Comparison of ENCODE assay signal across 11 mouse cellular contexts in genomic region chr5:27035891-27036290, GRCm38 (mm10).
A peak's percentile ranks its signal among the peaks of the same experiment; 100 is the strongest.
DNase-seq lines count a peak whose midpoint lies in the region; ATAC-seq lines count a peak whose summit lies in the region.
"Had no signal": no experiment of that assay in that cellular context is flagged by ENCODE, and none has a peak within 500 bp of the region (broad histone marks: within the 10 kb centered on the region; RNA-seq: fewer than 3 reads in every experiment).

No protein-coding gene starts in this region.

- H3K9ac ChIP-seq in midbrain, embryonic 15.5 days: no peak overlapping the region
- H3K9ac ChIP-seq in liver, embryonic 11.5 days (ENCODE audit: low read depth, low read length): no peak overlapping the region
- H3K9ac ChIP-seq in liver, embryonic 12.5 days: no peak overlapping the region
- H3K9ac ChIP-seq: embryonic facial prominence, embryonic 15.5 days; liver, embryonic 15.5 days had no signal

- no peaks in the 10 kb centered on the region for H3K4me1 ChIP-seq in midbrain, embryonic 10.5 days
- H3K4me1 ChIP-seq in midbrain, embryonic 15.5 days: no peaks in the 10 kb centered on the region
- H3K4me1 ChIP-seq in liver, embryonic 11.5 days (replicated peaks; ENCODE audit: control insufficient read depth, insufficient read depth, low read length): no peaks in the 10 kb centered on the region
- H3K4me1 ChIP-seq in liver, embryonic 12.5 days: no peaks in the 10 kb centered on the region
- H3K4me1 ChIP-seq: embryonic facial prominence, embryonic 15.5 days; liver, embryonic 15.5 days had no signal

- 32% methylated on average over 2 of the region's 2 CpGs for WGBS in midbrain, embryonic 10.5 days
- WGBS in midbrain, embryonic 15.5 days: 28% methylated on average over 2 of the region's 2 CpGs
- 29% methylated on average over 2 of the region's 2 CpGs for WGBS in liver, embryonic 11.5 days
- 19% methylated on average over 2 of the region's 2 CpGs for WGBS in liver, embryonic 12.5 days (ENCODE audit: insufficient replicate concordance)

- no peaks in the 10 kb centered on the region for H3K27me3 ChIP-seq in midbrain, embryonic 10.5 days (ENCODE audit: low read depth, poor library complexity, severe bottlenecking)
- no peaks in the 10 kb centered on the region for H3K27me3 ChIP-seq in midbrain, embryonic 15.5 days (replicated peaks)
- H3K27me3 ChIP-seq in liver, embryonic 11.5 days (replicated peaks; ENCODE audit: control insufficient read depth, insufficient read depth, low read length): no peaks in the 10 kb centered on the region
- H3K27me3 ChIP-seq in liver, embryonic 12.5 days (replicated peaks): no peaks in the 10 kb centered on the region
- H3K27me3 ChIP-seq: embryonic facial prominence, embryonic 15.5 days; liver, embryonic 15.5 days had no signal

- no peak overlapping the region for H3K27ac ChIP-seq in midbrain, embryonic 10.5 days (replicated peaks)
- H3K27ac ChIP-seq in midbrain, embryonic 15.5 days: no peak overlapping the region
- no peak overlapping the region for H3K27ac ChIP-seq in liver, embryonic 11.5 days (ENCODE audit: low read depth, low read length)
- no peak overlapping the region for H3K27ac ChIP-seq in liver, embryonic 12.5 days
- H3K27ac ChIP-seq: embryonic facial prominence, embryonic 15.5 days; liver, embryonic 15.5 days had no signal

- peak; percentile 19 for DNase-seq in midbrain, embryonic 10.5 days (ENCODE audit: low spot score)
- DNase-seq in cerebellum, adult 8-10 months: peak; percentile 89
- peak; percentile 68 to 71 for DNase-seq in right cerebral cortex, adult 2 months (ENCODE audit: low spot score in 2 of 2)
- DNase-seq in spleen, postnatal 4 days (ENCODE audit: low spot score in 2 of 2): no peak
- DNase-seq in liver, embryonic 11.5 days (ENCODE audit: low spot score): no peak
- DNase-seq: kidney, adult 11 months had no signal

- no peak overlapping the region for H3K4me3 ChIP-seq in midbrain, embryonic 10.5 days
- no peak overlapping the region for H3K4me3 ChIP-seq in midbrain, embryonic 15.5 days
- H3K4me3 ChIP-seq in liver, embryonic 11.5 days (ENCODE audit: low read depth, low read length): no peak overlapping the region
- H3K4me3 ChIP-seq in liver, embryonic 12.5 days: no peak overlapping the region
- H3K4me3 ChIP-seq: embryonic facial prominence, embryonic 15.5 days; liver, embryonic 15.5 days had no signal

- H3K4me2 ChIP-seq in midbrain, embryonic 15.5 days: no peak overlapping the region
- H3K4me2 ChIP-seq in liver, embryonic 11.5 days: no peak overlapping the region
- H3K4me2 ChIP-seq in liver, embryonic 12.5 days: no peak overlapping the region
- H3K4me2 ChIP-seq: embryonic facial prominence, embryonic 15.5 days; liver, embryonic 15.5 days had no signal

- no peaks in the 10 kb centered on the region for H3K36me3 ChIP-seq in midbrain, embryonic 10.5 days
- no peaks in the 10 kb centered on the region for H3K36me3 ChIP-seq in midbrain, embryonic 15.5 days (replicated peaks)
- no peaks in the 10 kb centered on the region for H3K36me3 ChIP-seq in liver, embryonic 11.5 days (ENCODE audit: control insufficient read depth, insufficient read depth, low read length)
- H3K36me3 ChIP-seq in liver, embryonic 12.5 days: no peaks in the 10 kb centered on the region
- H3K36me3 ChIP-seq: embryonic facial prominence, embryonic 15.5 days; liver, embryonic 15.5 days had no signal

- ATAC-seq in midbrain, embryonic 15.5 days (replicated peaks): no peak
- peak; percentile 88 for ATAC-seq in frontal cortex, adult (ENCODE audit: low TSS enrichment)
- no peak for ATAC-seq in liver, embryonic 11.5 days (replicated peaks; ENCODE audit: low FRiP score)
- no peak for ATAC-seq in liver, embryonic 12.5 days

- H3K9me3 ChIP-seq in midbrain, embryonic 10.5 days (replicated peaks): no peaks in the 10 kb centered on the region
- H3K9me3 ChIP-seq in midbrain, embryonic 15.5 days: no peaks in the 10 kb centered on the region
- no peaks in the 10 kb centered on the region for H3K9me3 ChIP-seq in liver, embryonic 11.5 days (ENCODE audit: control insufficient read depth, low read length)
- H3K9me3 ChIP-seq in liver, embryonic 12.5 days (replicated peaks): no peaks in the 10 kb centered on the region
- H3K9me3 ChIP-seq: embryonic facial prominence, embryonic 15.5 days; liver, embryonic 15.5 days had no signal

Comparison
In these comparisons a context has a peak if more than half of its experiments do, and no peak if none do; other contexts are left out.
1. DNase-seq: peak in midbrain, embryonic 10.5 days (single experiment), cerebellum, adult 8-10 months (single experiment) and right cerebral cortex, adult 2 months (2 of 2); none in spleen, postnatal 4 days (0 of 2) and liver, embryonic 11.5 days (single experiment).